Mouse (Mus musculus) brain, embryonic 14.5 days (tissue): Measurements from ENCODE around the gene Slc25a30. TPM values are rescaled to one million over a fixed set of nuclear protein-coding genes. Genes with fewer than 3 reads are reported as not detected.

Experiments
- DNase-seq: peaks from one replicate; pipeline ENCODE4 v3.0.0-alpha.2; 2011; ENCODE audit warnings: low read depth
- CTCF ChIP-seq: fragments of 200-500 bp; IDR thresholded peaks from 2 replicates; pipeline ENCODE4 v1.5.1; 2012; ENCODE audit warnings: inconsistent platforms, mild to moderate bottlenecking, moderate library complexity, borderline replicate concordance; ENCODE audit not compliant: insufficient read depth, insufficient read length; ENCODE audit errors: extremely low read depth
- POLR2A ChIP-seq: fragments of 200-500 bp; IDR thresholded peaks from 2 replicates; pipeline ENCODE4 v1.6.1; 2012; ENCODE audit warnings: mild to moderate bottlenecking, inconsistent platforms, borderline replicate concordance; ENCODE audit not compliant: poor library complexity, insufficient read depth, insufficient read length, severe bottlenecking; ENCODE audit errors: extremely low read depth
- polyA plus RNA-seq: library from polyadenylated mRNA; depleted of rRNA; stranded (reverse); fragments of >200 nt; gene quantifications from 2 replicates; pipeline ENCODE4 v1.2.3, GENCODE M21; 2012

The Slc25a30 gene
- polyA plus RNA-seq, 1 experiment, result 18.3 TPM

- TF ChIP-seq POLR2A (no peak), CTCF (no peak)
- DNase-seq, result no peak
These were observed 29.0 kb downstream of the Slc25a30 start for GRCm38 (mm10) chr14:75757821-75758220.

- no peak for TF ChIP-seq CTCF
- no peak for TF ChIP-seq POLR2A
- DNase-seq, result no peak
These were observed 29.9 kb downstream of the Slc25a30 start for GRCm38 (mm10) chr14:75756971-75757370.

- DNase-seq, result peak; percentile 98
- peak; percentile 89 for TF ChIP-seq POLR2A
- peak; percentile 25; the same call in 1 of the 2 replicates for TF ChIP-seq CTCF
These were observed 32.6 kb downstream of the Slc25a30 start, which contains the start of gene Cog3 for GRCm38 (mm10) chr14:75753991-75754817. Cog3 (minus strand) TSS chr14:75754517.

GRCm38 (mm10) chr14:75753206-75753605 is 33.6 kb downstream of the Slc25a30 start:
- DNase-seq, result no peak
- TF ChIP-seq CTCF (no peak), POLR2A (no peak)

DNA sequence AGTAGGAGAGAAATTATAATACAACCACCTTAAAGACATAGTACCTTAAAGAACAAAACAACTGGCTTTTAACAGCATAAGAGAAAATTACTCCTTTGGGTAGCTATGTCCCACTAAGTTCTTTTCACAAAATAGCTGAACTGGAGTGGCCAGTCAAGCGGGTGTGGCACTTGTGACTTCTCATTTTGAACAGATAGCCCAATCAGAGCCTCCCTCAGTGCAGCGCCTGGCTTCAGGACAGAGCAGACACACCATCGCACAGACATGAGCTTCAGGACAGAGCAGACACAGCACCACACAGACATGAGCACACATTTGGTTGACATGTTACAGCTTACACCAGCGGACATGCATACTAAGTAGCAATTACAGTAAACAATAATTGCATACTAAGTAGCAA is 35.8 kb downstream of the Slc25a30 start:
- DNase-seq, result no peak
- TF ChIP-seq CTCF (no peak), POLR2A (no peak)

- no peak for DNase-seq
- TF ChIP-seq CTCF (no peak), POLR2A (no peak)
These were observed 37.7 kb downstream of the Slc25a30 start for GRCm38 (mm10) chr14:75749123-75749522.

GRCm38 (mm10) chr14:75747960-75748359 is 38.9 kb downstream of the Slc25a30 start:
- no peak for DNase-seq
- TF ChIP-seq POLR2A (no peak), CTCF (no peak)

DNA sequence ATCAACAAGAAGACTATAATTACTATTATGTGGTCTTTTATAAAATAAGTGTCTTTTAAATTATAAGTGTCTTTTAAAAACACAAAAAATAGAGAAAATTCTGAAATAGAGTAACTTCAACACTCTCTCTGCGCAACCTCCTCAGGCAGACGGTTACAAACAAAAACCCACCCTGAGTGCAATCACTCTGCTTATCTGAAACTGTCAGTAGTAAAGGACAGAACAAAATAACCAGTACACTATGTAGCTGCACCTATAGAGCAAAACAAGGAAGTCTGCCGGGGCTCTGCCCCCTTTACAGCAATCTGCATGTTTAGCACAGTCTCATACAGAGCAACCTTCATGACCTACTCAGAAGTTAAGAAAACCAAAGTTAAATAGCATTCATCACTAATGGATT is 44.9 kb downstream of the Slc25a30 start:
- no peak for DNase-seq
- TF ChIP-seq CTCF (no peak), POLR2A (no peak)

DNA sequence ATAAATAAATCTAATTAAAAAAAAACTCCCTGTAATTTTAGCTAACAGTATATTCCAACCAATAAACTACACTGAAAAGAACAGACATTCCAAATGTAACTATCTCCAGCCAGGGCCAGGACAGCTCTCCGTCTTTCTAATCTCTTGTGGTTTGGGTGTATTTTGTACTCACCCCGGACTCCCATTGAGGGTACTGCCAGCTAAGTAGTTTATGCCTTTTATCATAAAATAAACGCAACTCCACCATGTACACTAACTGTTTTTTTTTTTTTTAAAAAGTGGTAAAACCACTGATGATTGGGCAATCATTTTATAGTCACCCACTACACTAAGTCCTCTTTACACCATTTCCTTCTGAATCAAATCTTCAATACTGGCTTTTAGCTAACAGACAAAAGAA is 51.2 kb downstream of the Slc25a30 start:
- TF ChIP-seq CTCF, result no peak
- no peak for TF ChIP-seq POLR2A
- DNase-seq, result no peak

- no peak for DNase-seq
- TF ChIP-seq POLR2A, result no peak
- TF ChIP-seq CTCF, result no peak
These were observed 54.2 kb downstream of the Slc25a30 start for GRCm38 (mm10) chr14:75732631-75733030.

- TF ChIP-seq POLR2A (no peak), CTCF (no peak)
- no peak for DNase-seq
These were observed 55.5 kb downstream of the Slc25a30 start for GRCm38 (mm10) chr14:75731361-75731760.

DNA sequence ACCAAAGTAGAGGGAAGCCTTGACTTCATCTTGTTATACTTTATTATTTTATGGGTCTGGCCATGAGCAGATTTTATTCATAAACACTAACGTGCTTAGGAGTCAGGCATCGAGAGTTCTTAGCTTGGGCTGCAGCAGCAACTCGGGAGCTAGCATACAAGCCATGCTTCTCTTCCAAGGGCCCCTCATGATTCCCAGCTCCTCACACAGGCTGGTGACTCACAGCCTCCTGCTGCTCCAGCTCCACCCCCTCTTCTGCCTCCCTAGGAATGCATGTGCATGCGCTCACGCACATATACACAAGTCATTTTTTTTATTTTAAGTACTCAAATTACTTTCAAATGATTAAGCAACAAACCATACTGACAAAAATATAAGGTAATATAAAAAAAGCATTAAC is 58.7 kb downstream of the Slc25a30 start:
- TF ChIP-seq POLR2A (no peak), CTCF (no peak)
- no peak for DNase-seq
